Mouse (Mus musculus): ENCODE measurements around the gene Dhx15. TPM values are rescaled to one million over a fixed set of nuclear protein-coding genes. Genes with fewer than 3 reads are reported as not detected.
A peak's percentile ranks its signal among the peaks of the same experiment; 100 is the strongest.

Dhx15 gene
- total RNA-seq, 2 experiments from 2014 or later: 36.0 to 39.1 TPM

DNA sequence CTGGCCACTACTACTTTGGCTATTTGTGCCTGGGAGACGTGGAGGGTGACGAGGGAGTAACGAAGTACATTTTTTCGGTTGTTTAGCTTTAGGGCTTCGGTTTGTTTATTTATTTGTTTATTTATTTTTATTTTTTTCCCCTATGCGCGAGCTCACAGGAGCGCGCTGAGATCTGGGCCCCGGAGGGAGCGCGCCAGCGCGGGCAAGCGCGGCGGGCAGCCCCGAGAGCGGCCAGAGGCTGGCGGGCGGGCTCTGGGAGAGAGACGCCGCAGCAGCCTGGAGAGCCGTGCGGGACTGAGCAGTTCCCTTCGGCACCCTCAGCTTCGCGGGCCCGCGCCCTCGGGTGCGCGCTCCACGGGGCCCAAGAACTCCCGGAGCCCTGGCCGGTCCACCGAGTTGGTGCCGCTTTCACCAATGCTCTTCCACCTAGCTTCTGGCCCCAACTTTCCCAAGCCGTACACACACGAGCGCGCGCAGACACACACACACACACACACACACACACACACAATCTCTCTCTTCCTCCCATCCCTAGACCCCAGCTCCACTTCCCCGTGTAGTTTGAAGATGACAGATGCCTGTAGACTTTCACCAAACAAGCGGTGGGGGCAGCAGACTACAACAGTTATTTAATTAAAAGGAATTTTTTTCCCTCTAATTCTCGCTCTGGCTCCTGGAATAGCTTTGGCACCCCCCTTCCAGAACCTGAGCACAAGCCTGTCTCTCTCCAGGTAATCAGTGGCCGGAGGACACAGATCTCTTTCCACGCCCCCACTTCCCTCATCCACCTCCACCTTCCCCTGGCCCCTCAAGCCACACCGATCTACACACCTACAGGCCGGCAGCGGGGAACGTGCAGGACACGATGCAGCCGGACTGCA lies 76.2 kb downstream of the Dhx15 start:
- DNase-seq: peak; percentile 10
- intact Hi-C loops (cut with DNase I; ENCODE audit: low total_unique reads): no loop called here

DNA sequence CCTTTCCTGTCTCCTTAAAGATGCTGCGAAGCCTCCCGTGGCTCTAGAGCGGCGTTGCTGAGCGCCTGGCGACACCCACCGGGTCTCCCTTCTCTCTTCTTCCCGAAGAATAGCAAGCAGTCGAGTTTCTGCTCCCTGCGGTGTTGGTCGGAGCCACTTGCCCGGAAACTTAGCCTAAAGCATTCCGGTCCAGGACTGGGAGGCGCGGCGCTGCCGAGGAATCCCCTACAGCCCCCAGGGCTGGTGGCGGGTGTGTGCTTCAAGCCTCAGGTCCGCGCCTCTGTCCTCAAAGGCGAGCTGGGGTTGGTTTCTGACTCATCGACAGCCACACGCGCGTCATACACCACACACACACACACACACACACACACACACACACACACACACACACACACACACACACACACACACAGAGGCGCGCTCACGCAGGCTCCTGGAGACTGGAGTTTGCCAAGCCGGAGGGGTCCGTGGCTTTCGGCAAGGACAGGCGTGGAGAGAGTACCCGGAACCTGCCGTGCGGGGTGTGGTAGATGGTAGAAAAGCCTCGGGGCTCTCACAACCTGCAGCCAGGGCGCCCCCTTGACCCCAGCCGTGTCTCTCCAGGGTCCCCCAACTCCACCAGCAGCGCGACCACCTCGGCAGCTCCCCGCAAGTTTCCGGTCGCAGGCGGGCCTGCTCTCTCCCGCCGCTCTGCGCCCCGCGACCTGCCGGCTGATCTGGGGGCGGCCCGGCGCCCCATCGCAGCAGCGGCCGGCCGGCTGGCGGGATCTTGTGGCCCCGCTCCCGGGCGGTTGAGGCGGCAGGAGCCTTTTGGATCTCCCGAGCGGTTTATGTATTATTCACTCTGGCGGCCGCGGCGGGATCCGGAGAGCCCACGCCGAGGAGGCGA lies 77.1 kb downstream of the Dhx15 start:
- peak; percentile 15 for DNase-seq
- intact Hi-C loops (cut with DNase I; ENCODE audit: low total_unique reads): no loop called here

DNA sequence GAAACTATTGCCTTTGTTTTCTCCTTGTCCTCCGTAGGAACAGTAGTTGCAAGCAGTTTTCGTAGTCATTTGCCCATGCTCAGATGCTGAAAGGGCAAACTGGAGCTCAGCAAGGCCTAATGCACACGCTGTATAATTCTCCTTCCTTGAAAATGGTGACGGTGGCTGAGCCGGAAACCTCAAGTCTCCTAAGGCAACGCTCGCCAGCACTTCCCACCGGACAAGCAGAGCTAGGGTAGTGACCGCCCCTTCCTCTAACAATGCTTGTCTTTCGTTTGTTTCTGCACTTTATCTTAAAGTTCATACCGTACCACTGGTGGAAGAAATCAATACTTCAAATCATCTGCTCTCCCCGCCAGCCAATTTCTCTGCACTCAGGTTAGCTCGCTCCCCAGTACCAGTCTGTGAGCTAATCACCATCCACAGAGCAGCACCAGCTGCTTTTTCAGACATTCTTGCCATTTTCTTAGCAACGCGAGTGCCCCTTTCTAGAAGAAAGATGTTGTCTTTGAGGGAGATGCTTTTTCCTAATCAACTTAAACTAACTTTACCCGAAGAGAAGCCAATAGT lies 78.0 kb downstream of the Dhx15 start:
- intact Hi-C loops (cut with DNase I; ENCODE audit: low total_unique reads): no loop called here
- DNase-seq: no peak

DNA sequence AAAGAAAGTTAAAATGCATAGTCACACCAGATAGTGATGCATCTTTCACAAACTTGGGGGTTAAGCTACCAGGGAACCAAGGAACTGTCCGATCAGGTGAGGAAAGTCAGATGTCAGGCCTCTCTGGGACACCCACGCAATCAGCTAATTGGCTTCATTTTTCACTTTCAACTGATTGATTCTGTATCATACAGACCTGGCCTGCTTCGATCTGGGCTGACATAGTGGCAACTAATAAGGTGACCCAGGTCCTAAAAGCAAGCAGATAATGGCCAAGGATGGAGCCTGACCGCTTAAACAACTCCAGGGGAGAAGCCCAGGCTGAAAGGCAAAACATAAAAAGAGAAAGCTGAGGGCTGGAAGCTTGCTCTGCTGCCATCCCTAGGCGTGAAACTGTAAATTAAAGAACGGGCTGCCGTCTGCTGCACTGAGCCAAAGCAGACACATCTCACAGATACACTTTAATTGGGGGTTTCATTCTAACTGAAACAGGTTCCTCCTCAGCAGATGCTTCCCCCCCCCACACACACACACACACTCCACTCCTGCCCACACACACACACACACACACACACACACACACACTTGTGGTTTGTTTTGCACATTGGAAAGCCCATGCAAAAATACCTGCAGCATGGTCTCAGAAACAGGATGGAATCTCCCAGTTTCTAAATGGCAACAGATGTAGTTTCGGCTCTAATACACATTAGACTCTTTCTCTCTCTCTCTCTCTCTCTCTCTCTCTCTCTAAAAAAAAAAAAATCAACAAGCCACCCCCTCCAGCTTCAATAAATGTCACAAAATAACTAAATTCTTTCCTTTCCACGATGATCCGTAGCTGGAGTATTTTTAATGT lies 79.3 kb downstream of the Dhx15 start:
- intact Hi-C loops (cut with DNase I; ENCODE audit: low total_unique reads): no loop called here
- no peak for DNase-seq

Small RNA genes within 50 kb of the gene (microRNA-seq; reads per million reads assigned to microRNA genes)
- 0 reads per million in 2 experiments for gene Mir6417

Other genes starting within 250 kb of the Dhx15 start
- gene Sod3, start 173.3 kb upstream of the Dhx15 start, total RNA-seq (2021): 1 to 10 TPM; 7.2 to 7.3 TPM

Data from gastrocnemius, postnatal 14 days (tissue).